Mouse (Mus musculus) forebrain, embryonic 12.5 days (tissue): ENCODE measurements at regions not wholly inside any gene's neighbourhood (a gene's known extent, or its start where the extent isn't known, plus 50 kb on each side); places are given as distances from the start of the nearest gene placed in this dataset.

Experiments
- ATAC-seq: fragments of 200-750 bp; cut with Nextera tagmentation; 2 replicates; pipeline ENCODE4 v1.8.0; 2017; ENCODE audit warnings: moderate TSS enrichment; ENCODE audit not compliant: low FRiP score
- H3K27ac ChIP-seq: fragments of 300-500 bp; sonication (generic); 2 replicates; pipeline ENCODE4 v1.5.1; 2016; ENCODE audit warnings: mild to moderate bottlenecking
- H3K27me3 ChIP-seq: fragments of 300-500 bp; sonication (generic); 2 replicates; pipeline ENCODE4 v1.6.1; 2016; ENCODE audit warnings: mild to moderate bottlenecking
- H3K36me3 ChIP-seq: fragments of 300-500 bp; sonication (generic); replicated peaks from 2 replicates; pipeline ENCODE4 v1.6.1; 2016; ENCODE audit warnings: mild to moderate bottlenecking
- H3K4me1 ChIP-seq: fragments of 300-500 bp; sonication (generic); 2 replicates; pipeline ENCODE4 v1.6.1; 2016
- H3K4me2 ChIP-seq: fragments of 300-500 bp; sonication (generic); 2 replicates; pipeline ENCODE4 v1.6.1; 2016; ENCODE audit warnings: mild to moderate bottlenecking, moderate library complexity
- H3K4me3 ChIP-seq: fragments of 300-500 bp; sonication (generic); replicated peaks from 2 replicates; pipeline ENCODE4 v1.5.1; 2016; ENCODE audit warnings: mild to moderate bottlenecking
- H3K9ac ChIP-seq: fragments of 300-500 bp; sonication (generic); 2 replicates; pipeline ENCODE4 v1.6.1; 2016; ENCODE audit warnings: mild to moderate bottlenecking
- H3K9me3 ChIP-seq: fragments of 300-500 bp; sonication (generic); 2 replicates; pipeline ENCODE4 v1.6.1; 2016
- WGBS: fragments of 180-500 bp; shearing (Covaris S2); methylation state at CpG from one replicate; pipeline ENCODE4 v1.1.7; 2016; 5-methylcytosine and 5-hydroxymethylcytosine counted together

- Histone ChIP-seq H3K9ac (no peak overlapping the region), H3K27ac (no peak overlapping the region), H3K4me3 (no peak overlapping the region), H3K36me3 (no peaks in the 10 kb centered on the region), H3K4me1 (no peaks in the 10 kb centered on the region), H3K27me3 (peaks cover 3% of the 10 kb centered on the region; the same call in 1 of the 2 replicates), H3K9me3 (no peaks in the 10 kb centered on the region), H3K4me2 (no peak overlapping the region)
- ATAC-seq: peak; percentile 80
- 58% methylated on average over 5 of the region's 5 CpGs for WGBS
Measured at GRCm38 (mm10) chr15:63601543-63601942, 243.4 kb downstream of the Gsdmc2 start.

DNA sequence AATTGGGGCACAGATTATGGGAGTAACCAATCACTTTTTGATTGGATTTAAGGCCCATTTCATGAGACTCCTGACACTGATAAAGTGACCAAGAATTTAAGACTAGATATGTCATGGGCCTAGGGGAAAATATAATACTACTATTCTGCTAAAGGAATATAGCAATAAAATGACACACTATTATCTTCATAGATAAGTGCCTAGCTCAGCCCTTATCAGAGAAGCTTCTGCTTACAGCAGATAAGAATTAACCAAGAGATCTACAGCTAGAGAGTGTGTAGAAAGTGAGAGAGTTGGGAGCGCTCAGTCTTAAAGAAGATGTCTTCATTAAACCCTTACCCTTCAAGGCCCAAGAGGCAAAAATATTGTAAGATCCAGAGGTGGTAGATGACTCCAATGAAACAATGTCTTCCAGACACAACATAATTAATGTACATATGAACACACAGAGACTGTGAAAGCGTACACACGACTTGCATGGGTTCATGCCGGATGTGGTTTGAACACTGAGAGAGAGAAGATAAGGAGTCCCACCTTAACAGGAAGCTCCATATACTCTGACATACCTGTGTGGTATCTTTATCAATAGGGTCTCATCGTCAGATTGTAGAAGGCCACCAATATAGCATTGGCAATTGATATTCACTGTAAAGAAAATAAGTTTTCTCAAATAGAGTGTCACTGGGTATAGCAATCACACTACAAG is 252.1 kb downstream of the Gsdmc2 start:
- ATAC-seq: no peak
- Histone ChIP-seq H3K9me3 (no peaks in the 10 kb centered on the region), H3K9ac (no peak overlapping the region), H3K4me2 (no peak overlapping the region), H3K27me3 (no peaks in the 10 kb centered on the region), H3K27ac (no peak overlapping the region), H3K4me3 (no peak overlapping the region), H3K4me1 (no peaks in the 10 kb centered on the region), H3K36me3 (no peaks in the 10 kb centered on the region)
- 97% methylated on average over 5 of the region's 5 CpGs for WGBS

DNA sequence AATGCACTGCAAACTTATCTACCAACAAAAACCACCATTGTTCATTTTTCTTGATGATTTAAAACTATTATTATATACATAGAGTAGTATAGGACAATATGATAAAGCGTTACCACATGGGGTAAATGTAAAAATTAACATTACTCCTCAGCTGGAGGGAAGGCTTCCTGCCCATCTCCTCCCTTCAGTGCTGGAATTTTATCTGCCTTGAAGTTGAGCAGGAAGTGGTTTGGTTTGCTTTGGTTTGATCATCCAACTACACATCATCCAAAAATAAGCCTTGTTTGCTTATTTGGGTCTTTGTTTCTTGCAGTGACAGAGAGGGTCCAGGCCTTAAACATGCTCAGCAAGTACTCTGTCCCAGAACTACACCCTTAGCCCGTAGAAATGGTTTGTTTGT is 285.7 kb downstream of the Gsdmc2 start:
- H3K4me1 ChIP-seq: no peaks in the 10 kb centered on the region
- H3K9me3 ChIP-seq: no peaks in the 10 kb centered on the region
- H3K27me3 ChIP-seq: no peaks in the 10 kb centered on the region
- H3K9ac ChIP-seq: no peak overlapping the region
- H3K27ac ChIP-seq: no peak overlapping the region
- no peak for ATAC-seq
- WGBS: 82% methylated on average over 2 of the region's 2 CpGs
- no peak overlapping the region for H3K4me2 ChIP-seq
- no peaks in the 10 kb centered on the region for H3K36me3 ChIP-seq
- H3K4me3 ChIP-seq: no peak overlapping the region

GRCm38 (mm10) chr15:63558691-63559090 is 286.3 kb downstream of the Gsdmc2 start:
- no peaks in the 10 kb centered on the region for H3K4me1 ChIP-seq
- WGBS: 92% methylated on average over 1 of the region's 1 CpGs

DNA sequence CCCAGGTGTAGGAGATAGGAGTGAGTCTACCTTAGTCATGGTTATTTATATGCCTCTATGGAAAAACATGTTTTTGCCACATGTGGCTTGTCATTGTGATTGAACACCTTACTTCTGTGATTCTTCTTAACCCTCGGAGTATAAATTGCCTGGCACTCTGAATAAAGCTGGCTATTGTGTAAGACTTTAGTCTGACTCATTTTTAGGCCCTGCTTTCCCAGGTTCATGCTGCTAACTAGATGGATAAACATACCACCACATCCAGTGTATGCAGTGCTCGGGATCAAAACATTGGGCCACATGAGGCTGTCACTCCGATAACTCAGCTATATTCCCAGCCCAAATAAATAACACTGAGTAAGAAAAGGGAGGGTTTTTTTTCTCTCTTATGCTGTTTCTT is 287.2 kb downstream of the Gsdmc2 start:
- Histone ChIP-seq H3K4me1 (no peaks in the 10 kb centered on the region), H3K27me3 (no peaks in the 10 kb centered on the region), H3K4me3 (no peak overlapping the region), H3K9ac (no peak overlapping the region), H3K27ac (no peak overlapping the region), H3K36me3 (no peaks in the 10 kb centered on the region), H3K4me2 (no peak overlapping the region), H3K9me3 (no peaks in the 10 kb centered on the region)
- WGBS: 85% methylated on average over 3 of the region's 3 CpGs
- ATAC-seq: no peak

More at GRCm38 (mm10) chr15:63558691-63559090, 286.3 kb downstream of the Gsdmc2 start:
- H3K36me3 ChIP-seq: no peaks in the 10 kb centered on the region
- no peak overlapping the region for H3K27ac ChIP-seq
- no peaks in the 10 kb centered on the region for H3K27me3 ChIP-seq
- no peak overlapping the region for H3K4me2 ChIP-seq
- H3K9me3 ChIP-seq: no peaks in the 10 kb centered on the region
- no peak overlapping the region for H3K9ac ChIP-seq
- ATAC-seq: no peak
- no peak overlapping the region for H3K4me3 ChIP-seq

GRCm38 (mm10) chr15:63553597-63553996 is 291.4 kb downstream of the Gsdmc2 start:
- Histone ChIP-seq H3K36me3 (no peaks in the 10 kb centered on the region), H3K27me3 (no peaks in the 10 kb centered on the region), H3K9me3 (no peaks in the 10 kb centered on the region), H3K27ac (no peak overlapping the region), H3K4me1 (no peaks in the 10 kb centered on the region), H3K4me3 (no peak overlapping the region), H3K4me2 (no peak overlapping the region), H3K9ac (no peak overlapping the region)
- no peak for ATAC-seq
- 60% methylated on average over 5 of the region's 5 CpGs for WGBS

- Histone ChIP-seq H3K9ac (no peak overlapping the region), H3K4me1 (0 out of 2 replicates have a peak, but pooled peaks cover 4% of the 10 kb centered on the region), H3K27me3 (no peaks in the 10 kb centered on the region), H3K9me3 (no peaks in the 10 kb centered on the region), H3K4me2 (0 out of 2 replicates have a peak overlapping the region, but pooled peaks have one; percentile 8), H3K36me3 (no peaks in the 10 kb centered on the region), H3K4me3 (no peak overlapping the region), H3K27ac (no peak overlapping the region)
- 38% methylated on average over 12 of the region's 12 CpGs for WGBS
- ATAC-seq: peak; percentile 89
Measured at GRCm38 (mm10) chr15:63532337-63533055, 312.5 kb downstream of the Gsdmc2 start.

- 89% methylated on average over 2 of the region's 2 CpGs for WGBS
- no peak overlapping the region for H3K4me2 ChIP-seq
- ATAC-seq: no peak
Measured at GRCm38 (mm10) chr15:63527318-63527717, 317.7 kb downstream of the Gsdmc2 start.

GRCm38 (mm10) chr15:63526820-63527219 is 318.2 kb downstream of the Gsdmc2 start:
- Histone ChIP-seq H3K4me3 (no peak overlapping the region), H3K36me3 (no peaks in the 10 kb centered on the region), H3K27me3 (no peaks in the 10 kb centered on the region), H3K9ac (no peak overlapping the region), H3K4me1 (no peaks in the 10 kb centered on the region), H3K27ac (no peak overlapping the region), H3K4me2 (no peak overlapping the region), H3K9me3 (no peaks in the 10 kb centered on the region)
- 89% methylated on average over 2 of the region's 2 CpGs for WGBS
- ATAC-seq: no peak

More at GRCm38 (mm10) chr15:63527318-63527717, 317.7 kb downstream of the Gsdmc2 start:
- H3K4me3 ChIP-seq: no peak overlapping the region
- no peaks in the 10 kb centered on the region for H3K9me3 ChIP-seq
- no peak overlapping the region for H3K9ac ChIP-seq
- no peaks in the 10 kb centered on the region for H3K36me3 ChIP-seq
- H3K27ac ChIP-seq: no peak overlapping the region
- no peaks in the 10 kb centered on the region for H3K4me1 ChIP-seq
- no peaks in the 10 kb centered on the region for H3K27me3 ChIP-seq

GRCm38 (mm10) chr15:63517301-63517700 is 327.7 kb downstream of the Gsdmc2 start:
- Histone ChIP-seq H3K4me1 (no peaks in the 10 kb centered on the region), H3K9ac (no peak overlapping the region), H3K4me2 (no peak overlapping the region), H3K27ac (no peak overlapping the region), H3K27me3 (no peaks in the 10 kb centered on the region), H3K36me3 (no peaks in the 10 kb centered on the region), H3K9me3 (no peaks in the 10 kb centered on the region), H3K4me3 (no peak overlapping the region)
- no peak for ATAC-seq
- WGBS: 71% methylated on average over 3 of the region's 3 CpGs

GRCm38 (mm10) chr15:63500453-63500852 is 344.5 kb downstream of the Gsdmc2 start:
- Histone ChIP-seq H3K4me1 (no peaks in the 10 kb centered on the region), H3K27ac (no peak overlapping the region), H3K36me3 (no peaks in the 10 kb centered on the region), H3K4me3 (no peak overlapping the region), H3K27me3 (no peaks in the 10 kb centered on the region), H3K9me3 (no peaks in the 10 kb centered on the region), H3K4me2 (no peak overlapping the region), H3K9ac (no peak overlapping the region)
- 37% methylated on average over 1 of the region's 1 CpGs for WGBS
- ATAC-seq: no peak

DNA sequence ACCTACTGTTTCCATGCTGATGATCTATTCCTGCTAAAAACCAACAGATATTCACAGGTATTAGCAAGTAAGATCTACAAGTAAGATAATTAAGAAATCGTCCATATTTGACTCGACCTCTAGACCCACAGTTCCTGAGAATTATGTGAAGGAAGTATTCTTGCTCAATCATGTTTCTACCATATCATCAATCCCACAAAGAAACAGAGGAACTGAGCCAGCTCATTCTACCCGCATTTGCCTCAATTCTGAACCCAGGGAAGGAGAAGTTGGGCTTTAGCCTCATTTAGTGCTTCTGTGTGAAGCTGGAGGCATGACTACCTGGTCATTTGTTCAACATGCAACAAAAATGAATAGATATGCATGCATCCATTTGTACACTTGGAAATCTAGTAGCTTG is 346.5 kb downstream of the Gsdmc2 start:
- Histone ChIP-seq H3K27ac (no peak overlapping the region), H3K27me3 (no peaks in the 10 kb centered on the region), H3K9me3 (no peaks in the 10 kb centered on the region), H3K9ac (no peak overlapping the region), H3K4me2 (no peak overlapping the region), H3K4me1 (no peaks in the 10 kb centered on the region), H3K4me3 (no peak overlapping the region), H3K36me3 (no peaks in the 10 kb centered on the region)
- WGBS: 93% methylated on average over 3 of the region's 3 CpGs
- ATAC-seq: no peak

GRCm38 (mm10) chr15:63497207-63497606 is 347.8 kb downstream of the Gsdmc2 start:
- no peaks in the 10 kb centered on the region for H3K9me3 ChIP-seq
- no peak overlapping the region for H3K27ac ChIP-seq
- no peak for ATAC-seq
- H3K4me1 ChIP-seq: no peaks in the 10 kb centered on the region
- H3K9ac ChIP-seq: no peak overlapping the region
- H3K27me3 ChIP-seq: no peaks in the 10 kb centered on the region
- 89% methylated on average over 3 of the region's 3 CpGs for WGBS
- H3K36me3 ChIP-seq: no peaks in the 10 kb centered on the region
- no peak overlapping the region for H3K4me3 ChIP-seq
- no peak overlapping the region for H3K4me2 ChIP-seq
